Mouse (Mus musculus): ENCODE data around the gene Rgl2. TPM values are rescaled to one million over a fixed set of nuclear protein-coding genes. Genes with fewer than 3 reads are reported as not detected.
"Not testable (repeated sequence)": the region's sequence is repeated elsewhere in the genome, so short reads cannot be mapped to it uniquely, and the experiment has no call there.

The Rgl2 gene
- total RNA-seq, 2 experiments from 2014 or later, result 14.0 to 42.6 TPM

DNA sequence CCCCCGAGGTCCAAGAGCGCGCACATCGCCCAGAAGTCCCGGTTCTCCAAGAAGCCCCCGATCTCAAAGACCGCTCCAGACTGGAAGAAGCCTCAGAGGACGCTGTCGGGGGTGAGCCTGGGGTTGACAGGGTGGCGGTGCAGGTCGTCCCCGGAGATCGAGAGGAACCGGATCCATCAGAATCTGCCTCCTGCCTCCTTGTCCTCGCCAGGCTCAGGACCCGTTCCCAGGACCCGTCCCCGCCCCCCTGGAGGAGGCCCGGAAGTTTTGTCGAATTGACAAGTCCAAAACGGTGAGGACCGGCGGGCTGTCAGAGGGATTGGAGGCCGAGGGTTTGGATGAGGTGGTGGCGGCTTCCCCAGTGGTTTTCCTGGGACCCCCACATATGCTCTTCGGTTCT lies 11.6 kb downstream of the Rgl2 start:
- ATAC-seq (replicated peaks; ENCODE audit: low FRiP score, low TSS enrichment, poor library complexity, severe bottlenecking), result no peak

DNA sequence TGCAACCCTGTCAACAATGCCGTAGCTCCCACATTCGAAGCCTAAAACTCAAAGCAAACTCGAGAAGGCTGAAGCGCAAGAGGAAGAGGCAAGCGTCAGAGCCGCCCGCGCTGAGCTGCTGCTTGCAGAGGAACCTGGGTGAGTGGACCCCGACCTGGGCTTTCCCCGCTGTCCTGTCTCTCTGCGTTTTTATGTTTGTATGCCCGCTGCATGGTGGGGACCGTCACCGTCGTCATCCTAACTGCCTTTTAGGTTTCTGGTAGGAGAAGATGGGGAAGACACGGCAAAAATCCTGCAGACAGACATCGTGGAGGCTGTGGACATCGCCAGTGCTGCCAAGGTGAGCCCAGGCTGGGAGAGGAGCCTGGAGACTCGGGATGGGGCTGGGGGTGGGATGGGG lies 12.0 kb downstream of the Rgl2 start:
- no peak for ATAC-seq (replicated peaks; ENCODE audit: low FRiP score, low TSS enrichment, poor library complexity, severe bottlenecking)

DNA sequence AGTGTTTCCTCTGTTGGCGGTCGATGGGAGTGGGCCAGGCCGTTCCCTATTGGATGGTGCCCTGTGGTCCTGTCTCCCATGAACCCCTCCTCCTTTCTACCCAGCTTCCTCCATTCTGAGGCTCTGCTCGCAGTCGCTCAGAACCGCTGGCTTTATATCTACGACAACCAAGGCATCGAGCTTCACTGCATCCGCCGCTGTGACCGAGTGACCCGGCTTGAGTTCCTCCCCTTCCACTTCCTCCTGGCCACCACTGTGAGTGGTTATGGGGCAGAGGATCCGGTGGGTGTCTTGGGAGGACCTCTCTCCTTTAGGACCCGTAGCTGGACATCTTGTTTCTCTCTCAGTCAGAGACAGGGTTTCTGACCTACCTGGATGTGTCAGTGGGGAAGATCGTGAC lies 14.1 kb downstream of the Rgl2 start:
- ATAC-seq (replicated peaks; ENCODE audit: low FRiP score, low TSS enrichment, poor library complexity, severe bottlenecking), result no peak

- ATAC-seq (replicated peaks; ENCODE audit: low FRiP score, low TSS enrichment, poor library complexity, severe bottlenecking), result no peak
Observed at GRCm38 (mm10) chr17:33947430-33948089, 18.2 kb downstream of the Rgl2 start.

DNA sequence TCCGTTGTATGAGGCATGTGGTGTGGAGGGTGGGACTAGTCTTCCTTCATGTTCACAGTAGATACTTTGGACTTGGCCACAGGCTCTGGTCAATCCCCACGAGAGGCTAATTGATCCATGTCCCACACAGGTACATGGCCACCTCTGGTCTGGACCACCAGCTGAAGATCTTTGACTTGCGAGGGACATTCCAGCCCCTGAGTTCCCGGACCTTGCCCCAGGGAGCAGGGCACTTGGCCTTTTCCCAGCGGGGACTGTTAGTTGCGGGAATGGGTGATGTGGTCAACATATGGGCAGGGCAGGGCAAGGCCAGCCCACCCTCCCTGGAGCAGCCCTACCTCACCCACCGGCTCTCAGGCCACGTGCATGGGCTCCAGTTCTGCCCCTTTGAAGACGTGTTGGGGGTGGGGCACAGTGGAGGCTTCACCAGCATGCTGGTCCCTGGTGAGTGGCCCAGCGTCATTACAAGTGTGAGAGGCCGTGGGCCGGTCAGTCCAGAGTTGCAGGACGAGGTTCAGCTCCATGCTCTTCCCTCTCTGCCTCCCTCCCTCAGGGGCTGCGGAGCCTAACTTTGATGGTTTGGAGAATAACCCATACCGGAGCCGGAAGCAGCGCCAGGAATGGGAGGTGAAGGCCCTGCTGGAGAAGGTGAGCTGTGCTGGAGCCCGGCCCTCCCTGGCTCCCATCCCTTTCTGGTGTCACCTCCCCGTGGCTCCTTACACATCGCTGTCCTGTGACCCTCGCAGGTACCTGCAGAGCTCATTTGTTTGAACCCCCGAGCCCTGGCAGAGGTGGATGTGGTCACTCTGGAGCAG lies 19.0 kb downstream of the Rgl2 start:
- ATAC-seq (replicated peaks; ENCODE audit: low FRiP score, low TSS enrichment, poor library complexity, severe bottlenecking), result no peak

DNA sequence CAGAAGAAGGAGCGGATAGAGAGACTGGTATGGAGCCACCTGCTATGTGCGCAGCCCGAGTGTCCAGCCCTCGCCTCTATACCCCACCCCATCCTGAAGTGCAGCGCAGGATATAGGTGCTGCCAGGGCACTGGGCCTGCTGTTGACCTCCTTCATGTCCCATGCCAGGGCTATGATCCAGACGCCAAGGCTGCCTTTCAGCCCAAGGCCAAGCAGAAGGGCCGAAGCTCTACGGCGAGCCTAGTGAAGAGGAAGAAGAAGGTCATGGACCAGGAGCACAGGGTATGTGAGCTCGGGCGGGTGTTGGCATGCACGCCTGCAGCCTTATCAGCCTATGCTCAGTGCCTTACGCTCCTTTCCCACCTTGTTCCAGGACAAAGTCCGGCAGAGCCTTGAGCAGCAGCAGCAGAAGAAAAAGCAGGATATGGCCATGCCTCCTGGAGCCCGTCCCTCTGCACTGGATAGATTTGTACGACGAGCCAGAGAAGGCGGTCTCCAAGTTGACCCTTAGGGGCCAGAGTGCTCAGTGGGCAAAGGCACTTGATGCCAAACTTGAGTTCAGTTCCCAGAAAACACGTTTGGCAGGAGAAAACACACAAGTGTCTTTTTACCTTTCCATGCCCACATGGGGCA lies 19.7 kb downstream of the Rgl2 start:
- no peak for ATAC-seq (replicated peaks; ENCODE audit: low FRiP score, low TSS enrichment, poor library complexity, severe bottlenecking)

DNA sequence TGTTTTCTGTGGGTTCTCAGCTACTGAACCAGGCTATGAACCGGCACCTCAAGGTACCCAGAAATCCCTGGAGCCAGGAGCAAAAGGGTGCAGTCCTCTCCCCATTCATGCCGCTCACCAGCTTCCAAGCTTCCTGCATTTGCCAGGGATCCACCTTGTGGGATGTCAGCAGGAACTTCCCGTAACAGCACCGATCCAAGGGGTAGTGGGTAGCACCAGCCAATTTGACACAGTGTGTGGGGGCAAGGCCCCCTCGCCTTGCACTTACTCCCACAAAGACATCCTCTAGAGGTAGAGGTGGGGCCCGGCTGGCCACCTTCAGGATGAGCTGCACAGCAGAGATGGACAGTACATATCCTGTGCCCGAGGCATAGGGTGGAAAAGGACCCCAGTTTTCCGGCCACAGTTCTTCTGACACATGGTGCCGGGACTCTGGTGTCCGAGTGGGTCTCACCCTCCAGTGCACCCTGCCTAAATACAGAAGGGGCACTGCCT lies 20.8 kb downstream of the Rgl2 start:
- no peak for ATAC-seq (replicated peaks; ENCODE audit: low FRiP score, low TSS enrichment, poor library complexity, severe bottlenecking)

- peak; percentile 69 for ATAC-seq (replicated peaks; ENCODE audit: low FRiP score, low TSS enrichment, poor library complexity, severe bottlenecking)
Observed at GRCm38 (mm10) chr17:33951021-33951946, 21.9 kb downstream of the Rgl2 start, which contains the start of gene B3galt4. Gene B3galt4 (minus strand): TSS chr17:33951488.

GRCm38 (mm10) chr17:33952015-33952414 lies 22.7 kb downstream of the Rgl2 start:
- ATAC-seq (replicated peaks; ENCODE audit: low FRiP score, low TSS enrichment, poor library complexity, severe bottlenecking), result not testable (repeated sequence)

DNA sequence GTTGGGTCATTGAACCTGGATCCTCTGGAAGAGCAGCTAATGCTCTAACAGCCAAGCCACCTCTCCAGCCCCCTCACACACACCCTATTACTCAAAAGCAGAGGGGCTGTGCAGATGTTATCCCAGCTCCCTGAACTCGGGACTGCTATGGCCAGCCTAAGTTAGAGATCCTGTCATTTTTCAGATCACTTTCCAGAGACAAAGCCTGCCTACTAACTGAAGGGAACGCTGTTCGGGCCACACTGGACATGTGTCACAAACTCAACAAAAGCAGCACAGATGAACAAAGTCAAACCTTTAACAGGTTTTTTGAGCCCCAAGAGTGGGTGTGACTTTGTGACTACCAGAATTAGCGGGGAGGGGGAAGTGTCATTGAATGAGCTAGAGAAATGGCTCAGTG lies 23.5 kb downstream of the Rgl2 start:
- ATAC-seq (replicated peaks; ENCODE audit: low FRiP score, low TSS enrichment, poor library complexity, severe bottlenecking), result no peak

GRCm38 (mm10) chr17:33953310-33953709 lies 24.0 kb downstream of the Rgl2 start:
- ATAC-seq (replicated peaks; ENCODE audit: low FRiP score, low TSS enrichment, poor library complexity, severe bottlenecking), result no peak

DNA sequence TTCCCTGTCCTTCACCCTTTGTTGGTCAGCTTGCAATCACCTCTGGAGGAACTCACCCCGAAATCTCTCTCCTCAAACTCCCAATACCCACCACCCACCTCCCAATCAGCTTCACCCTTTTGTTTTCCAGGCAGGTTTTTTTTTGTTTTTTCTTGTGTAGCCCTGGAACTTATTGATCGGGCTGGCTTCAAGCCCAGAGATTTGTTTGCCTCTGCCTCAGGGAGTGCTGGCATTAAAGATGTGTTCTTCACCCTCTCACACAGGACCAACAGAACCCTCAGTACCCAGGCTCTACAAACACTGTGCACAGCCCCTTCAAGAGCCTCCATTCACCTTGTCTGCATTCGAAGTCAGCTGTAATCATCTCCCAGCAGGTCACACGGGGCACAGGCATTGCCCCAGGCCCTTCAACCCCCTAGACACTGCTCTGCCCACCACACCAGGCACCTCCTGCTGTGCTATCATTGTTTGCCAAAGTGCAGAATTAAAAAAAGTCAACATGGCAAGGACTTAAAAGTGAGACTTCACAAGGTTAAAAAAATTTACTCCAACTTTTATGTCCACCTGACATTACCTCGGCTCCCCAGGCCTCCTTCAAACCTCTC lies 24.7 kb downstream of the Rgl2 start:
- no peak for ATAC-seq (replicated peaks; ENCODE audit: low FRiP score, low TSS enrichment, poor library complexity, severe bottlenecking)

- ATAC-seq (replicated peaks; ENCODE audit: low FRiP score, low TSS enrichment, poor library complexity, severe bottlenecking), result no peak
Observed at GRCm38 (mm10) chr17:33954646-33955554, 25.6 kb downstream of the Rgl2 start.

DNA sequence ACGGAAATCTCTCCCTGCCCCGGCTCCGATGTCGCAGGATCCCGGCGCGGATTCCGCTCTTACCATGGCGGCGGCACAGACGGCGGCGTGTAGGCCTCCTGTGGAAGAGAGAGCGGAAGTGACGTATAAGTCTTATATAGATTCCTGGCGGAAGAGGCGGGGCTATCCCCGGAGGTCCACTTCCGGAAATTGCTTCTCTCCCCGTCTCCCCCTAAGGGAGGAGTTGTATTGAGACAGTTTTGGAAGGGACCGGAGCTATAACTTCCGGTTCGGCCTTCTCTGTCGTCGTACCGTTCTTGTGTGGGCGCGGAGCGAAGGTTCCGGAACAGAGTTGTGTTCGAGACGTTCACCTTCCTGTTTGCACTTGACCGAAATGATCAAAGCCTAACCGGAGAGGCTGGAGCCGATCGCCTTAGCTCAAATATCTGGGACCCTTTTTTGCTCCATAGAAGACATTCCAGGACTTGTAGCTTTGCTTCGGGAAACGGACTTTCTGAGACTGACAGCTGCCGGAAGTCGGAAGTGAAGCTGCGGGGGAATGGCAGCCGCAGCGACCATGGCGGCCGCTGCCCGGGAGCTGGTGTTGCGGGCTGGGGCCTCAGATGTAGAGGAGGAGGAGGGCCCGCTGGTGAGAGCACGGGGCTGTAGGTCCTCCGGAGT lies 26.3 kb downstream of the Rgl2 start, which contains the start of the genes Vps52 and Rps18:
Gene Vps52, plus strand, starts transcription at position 258 of the 660 bp plus-strand sequence.
Gene Rps18, minus strand, starts transcription at position 447 of the 660 bp plus-strand sequence.
- peak; percentile 70 for ATAC-seq (replicated peaks; ENCODE audit: low FRiP score, low TSS enrichment, poor library complexity, severe bottlenecking)

DNA sequence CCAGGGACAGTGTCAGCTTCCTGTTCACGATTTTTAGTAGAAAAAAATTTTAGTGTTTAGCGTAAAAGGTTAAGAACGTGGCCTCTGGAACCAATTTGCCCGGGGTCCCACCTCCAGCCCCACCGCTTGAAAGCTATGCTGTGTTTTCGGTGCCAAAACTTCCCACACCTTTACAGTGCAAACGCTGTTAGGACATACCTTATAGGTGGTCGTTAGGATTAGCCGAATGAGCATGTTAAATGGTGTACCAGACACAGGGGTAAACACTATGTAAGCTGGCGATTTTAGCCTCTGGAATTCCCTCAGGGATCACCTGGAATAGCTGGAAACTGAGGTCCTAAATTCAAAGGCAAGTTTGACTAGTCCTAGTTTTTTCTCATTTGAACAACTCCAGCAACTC lies 27.0 kb downstream of the Rgl2 start:
- no peak for ATAC-seq (replicated peaks; ENCODE audit: low FRiP score, low TSS enrichment, poor library complexity, severe bottlenecking)

- ATAC-seq (replicated peaks; ENCODE audit: low FRiP score, low TSS enrichment, poor library complexity, severe bottlenecking), result no peak
Observed at GRCm38 (mm10) chr17:33957493-33957892, 28.1 kb downstream of the Rgl2 start.

- ATAC-seq (replicated peaks; ENCODE audit: low FRiP score, low TSS enrichment, poor library complexity, severe bottlenecking), result no peak
Observed at GRCm38 (mm10) chr17:33958451-33958850, 29.1 kb downstream of the Rgl2 start.
